Mouse (Mus musculus) left cerebral cortex, adult 9 months (tissue): Measurements from ENCODE around the gene Dnah17.

Source experiments
- DNase-seq, 2 experiments: peaks; one replicate each; pipeline ENCODE4 v3.0.0; 2022; ENCODE audit warnings: low spot score in 2 of 2

Dnah17 gene

GRCm38 (mm10) chr11:117972656-117973558, 157.5 kb downstream of the Dnah17 start:
- no peak for DNase-seq
